Mouse (Mus musculus): ENCODE measurements around the gene Gap43.
"Not testable (repeated sequence)": the region's sequence is repeated elsewhere in the genome, so short reads cannot be mapped to it uniquely, and the experiment has no call there.

The Gap43 gene

GRCm38 (mm10) chr16:42340021-42340768 is at the start of gene Gap43:
Gap43 (minus strand) TSS chr16:42340651.
- no peak for DNase-seq (ENCODE audit: low read depth, low spot score)

GRCm38 (mm10) chr16:42381328-42381838 is 40.9 kb upstream of the Gap43 start:
- DNase-seq (ENCODE audit: low read depth, low spot score) = no peak

- DNase-seq (ENCODE audit: low read depth, low spot score) = no peak
Observed at GRCm38 (mm10) chr16:42380641-42381040, 40.2 kb upstream of the Gap43 start.

- no peak for DNase-seq (ENCODE audit: low read depth, low spot score)
Observed at GRCm38 (mm10) chr16:42370148-42370547, 29.7 kb upstream of the Gap43 start.

- no peak for DNase-seq (ENCODE audit: low read depth, low spot score)
Observed at GRCm38 (mm10) chr16:42369346-42369745, 28.9 kb upstream of the Gap43 start.

- DNase-seq (ENCODE audit: low read depth, low spot score) = no peak
Observed at GRCm38 (mm10) chr16:42360061-42360460, 19.6 kb upstream of the Gap43 start.

GRCm38 (mm10) chr16:42358058-42358457 is 17.6 kb upstream of the Gap43 start:
- DNase-seq (ENCODE audit: low read depth, low spot score) = no peak

- no peak for DNase-seq (ENCODE audit: low read depth, low spot score)
Observed at GRCm38 (mm10) chr16:42350076-42350475, 9.6 kb upstream of the Gap43 start.

GRCm38 (mm10) chr16:42340865-42341264 is 414 bp upstream of the Gap43 start:
- not testable (repeated sequence) for DNase-seq (ENCODE audit: low read depth, low spot score)

GRCm38 (mm10) chr16:42339512-42339911 is 939 bp downstream of the Gap43 start:
- DNase-seq (ENCODE audit: low read depth, low spot score) = no peak

GRCm38 (mm10) chr16:42338987-42339386 is 1.5 kb downstream of the Gap43 start:
- no peak for DNase-seq (ENCODE audit: low read depth, low spot score)

GRCm38 (mm10) chr16:42338342-42338741 is 2.1 kb downstream of the Gap43 start:
- no peak for DNase-seq (ENCODE audit: low read depth, low spot score)

GRCm38 (mm10) chr16:42337663-42338062 is 2.8 kb downstream of the Gap43 start:
- DNase-seq (ENCODE audit: low read depth, low spot score) = no peak

GRCm38 (mm10) chr16:42336610-42337009 is 3.8 kb downstream of the Gap43 start:
- DNase-seq (ENCODE audit: low read depth, low spot score) = no peak

- no peak for DNase-seq (ENCODE audit: low read depth, low spot score)
Observed at GRCm38 (mm10) chr16:42332321-42332720, 8.1 kb downstream of the Gap43 start.

- no peak for DNase-seq (ENCODE audit: low read depth, low spot score)
Observed at GRCm38 (mm10) chr16:42326191-42326590, 14.3 kb downstream of the Gap43 start.

- no peak for DNase-seq (ENCODE audit: low read depth, low spot score)
Observed at GRCm38 (mm10) chr16:42325536-42325935, 14.9 kb downstream of the Gap43 start.

GRCm38 (mm10) chr16:42319831-42320230 is 20.6 kb downstream of the Gap43 start:
- no peak for DNase-seq (ENCODE audit: low read depth, low spot score)

GRCm38 (mm10) chr16:42319365-42319764 is 21.1 kb downstream of the Gap43 start:
- DNase-seq (ENCODE audit: low read depth, low spot score) = no peak

GRCm38 (mm10) chr16:42312125-42312524 is 28.3 kb downstream of the Gap43 start:
- DNase-seq (ENCODE audit: low read depth, low spot score) = no peak

GRCm38 (mm10) chr16:42308761-42309160 is 31.7 kb downstream of the Gap43 start:
- no peak for DNase-seq (ENCODE audit: low read depth, low spot score)

- DNase-seq (ENCODE audit: low read depth, low spot score) = no peak
Observed at GRCm38 (mm10) chr16:42305934-42306701, 34.3 kb downstream of the Gap43 start.

- DNase-seq (ENCODE audit: low read depth, low spot score) = no peak
Observed at GRCm38 (mm10) chr16:42303461-42303860, 37.0 kb downstream of the Gap43 start.

Measured in c-Kit-negative CD71-positive TER-119-positive erythroid progenitor cells, embryonic 14.5 days (primary cell).